Mouse (Mus musculus) CH12.LX (cell line): ENCODE measurements around the gene Lrp10. TPM values are rescaled to one million over a fixed set of nuclear protein-coding genes. Genes with fewer than 3 reads are reported as not detected.
A peak's percentile ranks its signal among the peaks of the same experiment; 100 is the strongest.

Experiments
- DNase-seq: peaks from one replicate; pipeline ENCODE4 v3.0.0-alpha.2; 2013; ENCODE audit errors: extremely low read depth
- H3K27ac ChIP-seq: 2 replicates; pipeline ENCODE4 v1.5.1; 2012; ENCODE audit warnings: low read depth, mild to moderate bottlenecking, control low read depth, moderate library complexity; ENCODE audit not compliant: insufficient read depth
- H3K27me3 ChIP-seq: replicated peaks from 2 replicates; pipeline ENCODE3; 2012; ENCODE audit warnings: inconsistent platforms
- H3K36me3 ChIP-seq, 2 experiments: replicated peaks in 1 of 2; 2 replicates each; pipeline versions ENCODE3 to v1.6.1; 2012; ENCODE audit warnings: inconsistent platforms in 1 of 2, low read length in 1 of 2, mild to moderate bottlenecking in 1 of 2, mixed read lengths in 1 of 2, moderate library complexity in 1 of 2; ENCODE audit not compliant: control insufficient read depth in 1 of 2, insufficient read depth in 1 of 2
- H3K4me1 ChIP-seq, 2 experiments: 2 replicates each; pipeline ENCODE4 v1.6.1; 2012; ENCODE audit warnings: inconsistent platforms in 1 of 2, moderate library complexity in 1 of 2; ENCODE audit not compliant: insufficient read depth in 2 of 2, control insufficient read depth in 1 of 2
- H3K4me2 ChIP-seq: 2 replicates; pipeline ENCODE4 v1.6.1; 2012; ENCODE audit warnings: low read depth, mild to moderate bottlenecking, control low read depth; ENCODE audit not compliant: poor library complexity, insufficient read depth, severe bottlenecking
- H3K4me3 ChIP-seq, 3 experiments: fragments of 150-350 bp in 1 of 3; sonication (generic) in 1 of 3; replicated peaks in 1 of 3; 2 replicates each; pipeline versions ENCODE3 to v1.5.1; 2011 to 2012; ENCODE audit warnings: low read depth in 2 of 3, low read length in 2 of 3, mild to moderate bottlenecking in 2 of 3, moderate library complexity in 2 of 3, control low read depth in 1 of 3, improper control_type of control experiment in 1 of 3, inconsistent platforms in 1 of 3, mixed read lengths in 1 of 3; ENCODE audit not compliant: poor library complexity in 1 of 3
- H3K79me2 ChIP-seq: replicated peaks from 2 replicates; pipeline ENCODE4 v1.6.1; 2012; ENCODE audit warnings: mild to moderate bottlenecking, moderate library complexity; ENCODE audit not compliant: control insufficient read depth, poor library complexity, insufficient read depth, severe bottlenecking; ENCODE audit errors: extremely low read depth
- H3K9ac ChIP-seq: 2 replicates; pipeline ENCODE4 v1.6.1; 2012; ENCODE audit warnings: low read depth, mild to moderate bottlenecking, control low read depth, moderate library complexity; ENCODE audit not compliant: insufficient read depth
- H3K9me3 ChIP-seq: replicated peaks from 2 replicates; pipeline ENCODE3; 2012; ENCODE audit warnings: low read length, inconsistent platforms, mixed read lengths
- BHLHE40 ChIP-seq: IDR thresholded peaks from 2 replicates; pipeline ENCODE4 v1.6.1; 2011; ENCODE audit warnings: mild to moderate bottlenecking, low read depth, low read length, improper control_type of control experiment
- CTCF ChIP-seq, 2 experiments: IDR thresholded peaks in 1 of 2; conservative IDR thresholded peaks in 1 of 2; 2 replicates each; pipeline ENCODE4 v1.5.1; 2011 to 2012; ENCODE audit warnings: low read depth in 2 of 2, low read length in 2 of 2, improper control_type of control experiment in 1 of 2, inconsistent platforms in 1 of 2, mild to moderate bottlenecking in 1 of 2, moderate library complexity in 1 of 2
- EP300 ChIP-seq: IDR thresholded peaks from 2 replicates; pipeline ENCODE4 v1.6.1; 2011; ENCODE audit warnings: low read length, improper control_type of control experiment
- ETS1 ChIP-seq: conservative IDR thresholded peaks from 2 replicates; pipeline ENCODE4 v1.6.1; 2012; ENCODE audit warnings: low read depth, mild to moderate bottlenecking, inconsistent platforms, low read length, improper control_type of control experiment, moderate library complexity
- GABPA ChIP-seq: IDR thresholded peaks from 2 replicates; pipeline ENCODE4 v1.6.1; 2012; ENCODE audit warnings: low read depth, low read length, improper control_type of control experiment, inconsistent platforms; ENCODE audit not compliant: insufficient replicate concordance
- HCFC1 ChIP-seq: IDR thresholded peaks from 2 replicates; pipeline ENCODE4 v1.6.1; 2012; ENCODE audit warnings: low read depth, mild to moderate bottlenecking, inconsistent platforms, low read length, improper control_type of control experiment
- IRF4 ChIP-seq: IDR thresholded peaks from 2 replicates; pipeline ENCODE4 v1.6.1; 2014; ENCODE audit warnings: low read depth, mild to moderate bottlenecking, inconsistent platforms, low read length, improper control_type of control experiment
- JUN ChIP-seq: IDR thresholded peaks from 2 replicates; pipeline ENCODE4 v1.6.1; 2011; ENCODE audit warnings: low read depth, mild to moderate bottlenecking, low read length, improper control_type of control experiment, moderate library complexity; ENCODE audit not compliant: insufficient read depth
- JUND ChIP-seq: conservative IDR thresholded peaks from 2 replicates; pipeline ENCODE4 v1.6.1; 2011; ENCODE audit warnings: low read depth, low read length, improper control_type of control experiment
- KAT2A ChIP-seq: IDR thresholded peaks from 2 replicates; pipeline ENCODE4 v1.6.1; 2012; ENCODE audit warnings: low read length, improper control_type of control experiment, inconsistent platforms; ENCODE audit not compliant: insufficient replicate concordance
- MAFK ChIP-seq: IDR thresholded peaks from 2 replicates; pipeline ENCODE4 v1.6.1; 2011; ENCODE audit warnings: low read length, improper control_type of control experiment; ENCODE audit not compliant: insufficient replicate concordance
- MAX ChIP-seq: IDR thresholded peaks from 2 replicates; pipeline ENCODE4 v1.6.1; 2011; ENCODE audit warnings: low read length, improper control_type of control experiment
- MAZ ChIP-seq: IDR thresholded peaks from 2 replicates; pipeline ENCODE4 v1.6.1; 2012; ENCODE audit warnings: low read depth, mild to moderate bottlenecking, inconsistent platforms, low read length, improper control_type of control experiment, moderate library complexity
- MEF2A ChIP-seq: IDR thresholded peaks from 2 replicates; pipeline ENCODE4 v1.6.1; 2014; ENCODE audit warnings: low read depth, mild to moderate bottlenecking, inconsistent platforms, low read length, improper control_type of control experiment, borderline replicate concordance
- MXI1 ChIP-seq: IDR thresholded peaks from 2 replicates; pipeline ENCODE4 v1.6.1; 2011; ENCODE audit warnings: mild to moderate bottlenecking, low read depth, low read length, improper control_type of control experiment
- NELFE ChIP-seq: IDR thresholded peaks from 2 replicates; pipeline ENCODE4 v1.6.1; 2011; ENCODE audit warnings: low read depth, low read length, improper control_type of control experiment
- NRF1 ChIP-seq: IDR thresholded peaks from 2 replicates; pipeline ENCODE4 v1.6.1; 2014; ENCODE audit warnings: low read depth, mild to moderate bottlenecking, inconsistent platforms, low read length, improper control_type of control experiment, moderate library complexity
- POLR2AphosphoS2 ChIP-seq: IDR thresholded peaks from 2 replicates; pipeline ENCODE4 v1.6.1; 2011; ENCODE audit warnings: low read depth, low read length, improper control_type of control experiment
- RAD21 ChIP-seq: IDR thresholded peaks from 2 replicates; pipeline ENCODE4 v1.6.1; 2011; ENCODE audit warnings: low read depth, mild to moderate bottlenecking, low read length, improper control_type of control experiment, moderate library complexity
- SIN3A ChIP-seq: IDR thresholded peaks from 2 replicates; pipeline ENCODE4 v1.6.1; 2012; ENCODE audit warnings: low read length, improper control_type of control experiment, inconsistent platforms
- UBTF ChIP-seq: IDR thresholded peaks from 2 replicates; pipeline ENCODE4 v1.6.1; 2012; ENCODE audit warnings: low read depth, mild to moderate bottlenecking, inconsistent platforms, low read length, improper control_type of control experiment, moderate library complexity
- ZC3H11A ChIP-seq: IDR thresholded peaks from 2 replicates; pipeline ENCODE4 v1.6.1; 2012; ENCODE audit warnings: low read depth, mild to moderate bottlenecking, inconsistent platforms, low read length, improper control_type of control experiment
- ZKSCAN1 ChIP-seq: IDR thresholded peaks from 2 replicates; pipeline ENCODE4 v1.6.1; 2012; ENCODE audit warnings: low read depth, inconsistent platforms, low read length, improper control_type of control experiment, borderline replicate concordance
- ZMIZ1 ChIP-seq: IDR thresholded peaks from 2 replicates; pipeline ENCODE4 v1.6.1; 2012; ENCODE audit warnings: low read depth, mild to moderate bottlenecking, inconsistent platforms, low read length, improper control_type of control experiment
- ZNF384 ChIP-seq: IDR thresholded peaks from 2 replicates; pipeline ENCODE4 v1.6.1; 2012; ENCODE audit warnings: low read depth, low read length, improper control_type of control experiment, inconsistent platforms
- dilution Hi-C: fragments of 300-500 bp; cut with MboI; formaldehyde crosslinking; loops from 2 replicates; pipeline ENCODE4 v1.14.3; 2020; ENCODE audit warnings: low sequenced_read_pairs; ENCODE audit not compliant: extremely low pct_unique_long_range_greater_than_20kb, extremely low pct_ligation_motif_present
- in situ Hi-C: fragments of 300-500 bp; cut with MboI; formaldehyde crosslinking; loops from 3 replicates; pipeline ENCODE4 v1.14.3; 2019; ENCODE audit warnings: low sequenced_read_pairs, low pct_ligation_motif_present, low pct_unique_long_range_greater_than_20kb, mixed read lengths
- polyA plus RNA-seq: library from polyadenylated mRNA; unstranded; fragments of >175 nt; gene quantifications from 2 replicates; pipeline ENCODE4 v1.2.1, GENCODE M21; 2012; ENCODE audit warnings: low read depth; ENCODE audit not compliant: insufficient read length
- total RNA-seq, 2 experiments: library from RNA; depleted of rRNA; stranded (reverse); fragments of 300-350 nt in 1 of 2; fragments of >200 nt in 1 of 2; gene quantifications; 2 replicates each; pipeline ENCODE4 v1.2.3; 2012 to 2014

Gene Lrp10
- total and polyA plus RNA-seq, 3 experiments: 28.7 to 79.8 (median 60.0) TPM

- dilution Hi-C loops (no loop called here), in situ Hi-C loops (loop anchor here (5.0 to 25.0 kb wide), 2 partner anchors 37 to 353 kb away; no protein-coding TSS in a partner anchor)
- no peaks in the 10 kb centered on the region for H3K9me3 ChIP-seq
- peak overlapping the region in 1 of 3 experiments; percentile 6 for H3K4me3 ChIP-seq
- H3K36me3 ChIP-seq: peaks cover 2 to 3% of the 10 kb centered on the region in 2 experiments
- H3K79me2 ChIP-seq: peaks cover 9% of the 10 kb centered on the region; the same call in 1 of the 2 replicates
- H3K27ac ChIP-seq: no peak overlapping the region
- no peak for DNase-seq
- H3K4me1 ChIP-seq: peaks cover 3 to 60% of the 10 kb centered on the region in 2 experiments
- peak overlapping the region; percentile 15; the same call in 1 of the 2 replicates for H3K9ac ChIP-seq
- H3K27me3 ChIP-seq: no peaks in the 10 kb centered on the region
- TF ChIP-seq POLR2AphosphoS2 (no peak), CTCF (conservative IDR thresholded peaks at IDR 0.05 in 1 of 2, IDR thresholded peaks at IDR 0.05 in 1 of 2; ENCODE audit: low read depth in 2 of 2, low read length in 2 of 2) (no peak), EP300 (no peak), JUN (no peak), UBTF (no peak), SIN3A (0 out of 2 replicates have a peak, but pooled peaks have one; percentile 15), JUND (no peak), IRF4 (no peak), GABPA (no peak), BHLHE40 (peak; percentile 37; the same call in 1 of the 2 replicates), ZNF384 (no peak), NELFE (no peak), ZC3H11A (no peak)
- TF ChIP-seq, all 38 proteins: peak for 2
- H3K4me2 ChIP-seq: peak overlapping the region; percentile 65
Measured at GRCm38 (mm10) chr14:54415241-54416020, 48.5 kb upstream of the Lrp10 start.

DNA sequence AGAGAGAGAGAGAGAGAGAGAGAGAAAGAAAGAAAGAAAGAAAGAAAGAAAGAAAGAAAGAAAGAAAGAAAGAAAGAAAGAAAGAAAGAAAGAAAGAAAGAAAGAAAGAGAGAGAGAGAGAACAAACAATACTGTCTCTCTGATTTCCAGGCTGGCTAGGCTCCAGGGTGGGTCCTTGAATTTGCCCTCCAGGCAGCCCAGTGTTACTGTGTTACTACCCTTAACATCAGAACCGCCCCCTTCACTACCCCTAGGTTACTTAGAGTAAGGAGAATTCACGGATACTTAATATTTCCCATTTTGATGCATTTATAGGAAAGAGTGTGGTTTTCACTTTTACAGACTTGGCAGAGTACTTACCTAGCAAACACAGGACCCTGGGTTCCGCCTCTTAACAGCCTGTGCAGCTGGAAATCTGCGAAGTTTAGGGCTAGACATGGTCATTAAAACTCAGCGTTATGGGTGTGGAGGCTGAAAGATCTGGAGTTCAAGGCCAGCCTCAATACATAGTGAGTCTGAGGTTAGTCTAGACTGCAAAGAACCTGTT is 47.6 kb upstream of the Lrp10 start:
- H3K4me3 ChIP-seq: peak overlapping the region in 2 of 3 experiments; percentile 18 to 64
- no peak overlapping the region; the same call in 1 of the 2 replicates for H3K9ac ChIP-seq
- peaks cover 5% of the 10 kb centered on the region; the same call in 1 of the 2 replicates for H3K79me2 ChIP-seq
- peaks cover 2 to 3% of the 10 kb centered on the region in 2 experiments for H3K36me3 ChIP-seq
- peak overlapping the region; percentile 39; the same call in 1 of the 2 replicates for H3K4me2 ChIP-seq
- no peaks in the 10 kb centered on the region for H3K9me3 ChIP-seq
- dilution Hi-C loops: no loop called here
- peaks cover 3 to 54% of the 10 kb centered on the region in 2 experiments for H3K4me1 ChIP-seq
- no peaks in the 10 kb centered on the region for H3K27me3 ChIP-seq
- no peak for DNase-seq
- in situ Hi-C loops: loop anchor here (5.0 to 25.0 kb wide), 2 partner anchors 36 to 354 kb away; no protein-coding TSS in a partner anchor
- H3K27ac ChIP-seq: peak overlapping the region; percentile 29; the same call in 1 of the 2 replicates
- TF ChIP-seq MAFK: no peak
- no peak for TF ChIP-seq MEF2A
- TF ChIP-seq UBTF: no peak
- no peak for TF ChIP-seq CTCF (conservative IDR thresholded peaks at IDR 0.05 in 1 of 2, IDR thresholded peaks at IDR 0.05 in 1 of 2; ENCODE audit: low read depth in 2 of 2, low read length in 2 of 2)
- no peak for TF ChIP-seq HCFC1
- no peak for TF ChIP-seq MXI1
- no peak for TF ChIP-seq JUN
- TF ChIP-seq RAD21: no peak
- no peak for TF ChIP-seq ETS1
- no peak for TF ChIP-seq NRF1
- TF ChIP-seq ZKSCAN1: no peak
- TF ChIP-seq GABPA: no peak
- TF ChIP-seq MAX: no peak
- TF ChIP-seq ZMIZ1: no peak
- no peak for TF ChIP-seq EP300
- no peak for TF ChIP-seq KAT2A
- TF ChIP-seq MAZ: no peak
- no peak for TF ChIP-seq ZC3H11A
- TF ChIP-seq IRF4: no peak
- TF ChIP-seq SIN3A: no peak
- TF ChIP-seq, all 38 proteins: peak for 0
